ENCODE assay signal across 25 mouse cellular contexts in the genomic region with DNA sequence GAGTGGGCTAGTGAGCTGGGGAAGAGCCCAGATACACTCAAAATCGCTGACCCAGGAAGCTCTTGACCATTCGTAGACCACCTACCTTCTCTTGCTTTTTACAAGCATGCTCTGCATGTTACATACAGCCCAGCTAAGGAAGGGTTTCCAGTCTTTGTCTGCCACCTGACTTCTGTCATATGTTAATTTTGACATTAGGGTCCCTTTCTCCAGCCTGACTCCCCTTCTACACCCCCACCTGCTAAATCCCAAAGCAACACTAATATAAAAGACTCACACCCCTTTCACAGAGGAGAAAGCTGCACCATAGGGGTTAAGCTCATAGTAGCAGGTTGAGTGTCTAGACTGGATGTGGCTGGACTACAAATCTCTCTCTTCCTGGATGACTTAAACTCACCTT.
DNase-seq lines count a peak whose midpoint lies in the region; TF ChIP-seq lines count a peak whose summit lies in the region.
"Had no signal": no experiment of that assay in that cellular context is flagged by ENCODE, and none has a peak within 500 bp of the region (broad histone marks: within the 10 kb centered on the region; RNA-seq: fewer than 3 reads in every experiment).

No protein-coding gene starts in this region.

- H3K27me3 ChIP-seq in E14TG2a.4 (ENCODE audit: insufficient read depth, low read length) (no peaks in the 10 kb centered on the region), ES-Bruce4 (ENCODE audit: control insufficient read depth, insufficient read depth, low read length, poor library complexity, severe bottlenecking) (no peaks in the 10 kb centered on the region)
- H3K27me3 ChIP-seq: embryonic facial prominence, embryonic 12.5 days; embryonic facial prominence, embryonic 15.5 days; forebrain, embryonic 12.5 days; heart, embryonic 12.5 days; heart, embryonic 15.5 days; intestine, embryonic 15.5 days had no signal

- H3K36me3 ChIP-seq in E14TG2a.4 (ENCODE audit: insufficient read depth, low read length) (no peaks in the 10 kb centered on the region; the same call in 1 of the 2 replicates), ES-Bruce4 (ENCODE audit: control insufficient read depth, insufficient read depth, low read length, poor library complexity, severe bottlenecking) (no peaks in the 10 kb centered on the region)
- H3K36me3 ChIP-seq: embryonic facial prominence, embryonic 12.5 days; embryonic facial prominence, embryonic 15.5 days; forebrain, embryonic 12.5 days; heart, embryonic 12.5 days; heart, embryonic 15.5 days; hindbrain, embryonic 10.5 days; hindbrain, embryonic 13.5 days; intestine, embryonic 15.5 days had no signal

- TF ChIP-seq CTCF in E14TG2a.4 (conservative IDR thresholded peaks at IDR 0.05; ENCODE audit: low read length) (no peak), ES-Bruce4 (IDR thresholded peaks at IDR 0.05; ENCODE audit: low read depth, low read length) (no peak)

- no peak for TF ChIP-seq POLR2A in ES-Bruce4 (IDR thresholded peaks at IDR 0.05; ENCODE audit: insufficient read depth, low read length)

- H3K4me3 ChIP-seq in E14TG2a.4 (replicated peaks; ENCODE audit: low read length) = peak overlapping the region; percentile 30
- no peak overlapping the region for H3K4me3 ChIP-seq in ES-Bruce4 (ENCODE audit: low read depth, low read length)
- H3K4me3 ChIP-seq: embryonic facial prominence, embryonic 12.5 days; embryonic facial prominence, embryonic 15.5 days; forebrain, embryonic 12.5 days; gastrocnemius, adult 2 months; heart, embryonic 12.5 days; heart, embryonic 15.5 days; hindbrain, embryonic 10.5 days; hindbrain, embryonic 13.5 days; intestine, embryonic 15.5 days had no signal

- H3K9me3 ChIP-seq in E14TG2a.4 (ENCODE audit: low read length) (peaks cover 26% of the 10 kb centered on the region), ES-Bruce4 (replicated peaks; ENCODE audit: control insufficient read depth, insufficient read depth, low read length, poor library complexity, severe bottlenecking) (peaks cover 4% of the 10 kb centered on the region; the same call in 1 of the 2 replicates)
- H3K9me3 ChIP-seq: embryonic facial prominence, embryonic 12.5 days; embryonic facial prominence, embryonic 15.5 days; forebrain, embryonic 12.5 days; heart, embryonic 12.5 days; heart, embryonic 15.5 days; hindbrain, embryonic 10.5 days; hindbrain, embryonic 13.5 days; intestine, embryonic 15.5 days had no signal

- H3K9ac ChIP-seq in ES-Bruce4 (ENCODE audit: low read depth, poor library complexity, severe bottlenecking) = no peak overlapping the region
- H3K9ac ChIP-seq: embryonic facial prominence, embryonic 12.5 days; embryonic facial prominence, embryonic 15.5 days; forebrain, embryonic 12.5 days; heart, embryonic 12.5 days; heart, embryonic 15.5 days; hindbrain, embryonic 13.5 days; intestine, embryonic 15.5 days had no signal

- TF ChIP-seq EP300 in ES-Bruce4 (IDR thresholded peaks at IDR 0.05; ENCODE audit: insufficient read depth, low read depth, low read length) = no peak

- peak overlapping the region; percentile 51 for H3K27ac ChIP-seq in ES-Bruce4 (ENCODE audit: insufficient read depth, low read length)
- H3K27ac ChIP-seq: embryonic facial prominence, embryonic 12.5 days; embryonic facial prominence, embryonic 15.5 days; forebrain, embryonic 12.5 days; gastrocnemius, adult 2 months; heart, embryonic 15.5 days; hindbrain, embryonic 10.5 days; hindbrain, embryonic 13.5 days; intestine, embryonic 15.5 days had no signal

- peak; percentile 82 for DNase-seq in R1 (ENCODE audit: low read depth, low spot score)
- no peak for DNase-seq in right cerebral cortex, adult 2 months (ENCODE audit: low spot score in 2 of 2)
- no peak for DNase-seq in layer of hippocampus, adult 9-10 months (ENCODE audit: low spot score)
- DNase-seq in kidney, adult 8-10 months = no peak
- DNase-seq: adrenal gland, adult 2 months; adrenal gland, postnatal 14 days; cerebellum, adult 11 months; cerebellum, adult 2 months; cerebellum, adult 9-11 months; cerebellum, postnatal 25 days; gastrocnemius, adult 2 months; gastrocnemius, postnatal 14 days; heart, adult 18-20 months; heart, postnatal 10 days; heart, postnatal 36 days had no signal

- peaks cover 78% of the 10 kb centered on the region for H3K4me1 ChIP-seq in E14TG2a.4 (replicated peaks; ENCODE audit: low read depth, low read length)
- peaks cover 6% of the 10 kb centered on the region for H3K4me1 ChIP-seq in ES-Bruce4 (ENCODE audit: control insufficient read depth, insufficient read depth, low read length)
- H3K4me1 ChIP-seq: embryonic facial prominence, embryonic 12.5 days; embryonic facial prominence, embryonic 15.5 days; heart, embryonic 12.5 days; heart, embryonic 15.5 days; intestine, embryonic 15.5 days had no signal
